ENCODE assay signal across 11 mouse cellular contexts in the genomic region with DNA sequence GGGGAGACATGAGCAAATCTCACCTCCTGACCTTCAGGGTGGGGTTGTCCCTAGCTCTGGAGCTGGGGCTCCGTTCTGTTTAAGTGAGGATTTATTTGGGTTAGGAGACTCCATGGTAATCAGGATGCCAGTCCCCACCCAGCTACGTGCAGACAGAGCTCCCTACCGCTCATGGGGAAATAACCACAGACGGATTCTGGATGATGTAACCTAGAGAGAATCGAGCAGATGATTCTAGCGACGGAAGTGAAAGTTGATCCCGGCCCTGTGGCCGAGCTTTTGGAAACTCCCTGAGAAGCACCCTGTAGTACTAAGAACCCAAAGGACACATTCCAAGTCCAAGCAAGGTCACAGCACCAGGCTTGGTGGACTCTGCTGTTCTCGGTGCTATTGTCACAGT. TPM values are rescaled to one million over a fixed set of nuclear protein-coding genes. Genes with fewer than 3 reads are reported as not detected.
DNase-seq lines count a peak whose midpoint lies in the region; ATAC-seq and TF ChIP-seq lines count a peak whose summit lies in the region.
"Had no signal": no experiment of that assay in that cellular context is flagged by ENCODE, and none has a peak within 500 bp of the region (broad histone marks: within the 10 kb centered on the region; RNA-seq: fewer than 3 reads in every experiment).

No protein-coding gene starts in this region.

- no peak overlapping the region for H3K4me3 ChIP-seq in heart, embryonic 10.5 days
- peak overlapping the region; percentile 60 for H3K4me3 ChIP-seq in bone marrow, adult 2 months (replicated peaks; ENCODE audit: control insufficient read depth, low read depth, low read length)
- H3K4me3 ChIP-seq in forebrain, embryonic 15.5 days = no peak overlapping the region
- no peak overlapping the region for H3K4me3 ChIP-seq in forebrain, embryonic 14.5 days (ENCODE audit: low read depth, low read length)
- H3K4me3 ChIP-seq: hindbrain, embryonic 10.5 days; limb, embryonic 12.5 days had no signal

- no peak for ATAC-seq in forebrain, embryonic 15.5 days (replicated peaks)
- no peak for ATAC-seq in forebrain, embryonic 14.5 days

- DNase-seq in heart, adult 18-20 months = peak; percentile 57 to 80
- DNase-seq in heart, embryonic 10.5 days (ENCODE audit: low spot score) = no peak
- DNase-seq in 416B (ENCODE audit: low read depth) = peak; percentile 31
- peak; percentile 34 for DNase-seq in heart, postnatal 4 days
- no peak for DNase-seq in cerebellum, adult 8-10 months
- DNase-seq in forebrain, embryonic 14.5 days (ENCODE audit: low spot score) = no peak
- DNase-seq: thymus, adult 18-20 months had no signal

- H3K36me3 ChIP-seq in heart, embryonic 10.5 days = no peaks in the 10 kb centered on the region
- H3K36me3 ChIP-seq in forebrain, embryonic 15.5 days = no peaks in the 10 kb centered on the region
- no peaks in the 10 kb centered on the region for H3K36me3 ChIP-seq in forebrain, embryonic 14.5 days (ENCODE audit: control insufficient read depth, insufficient read depth, low read length)
- H3K36me3 ChIP-seq: hindbrain, embryonic 10.5 days; limb, embryonic 12.5 days had no signal

- WGBS in heart, embryonic 10.5 days = 69% methylated on average over 10 of the region's 10 CpGs
- 40% methylated on average over 10 of the region's 10 CpGs for WGBS in bone marrow, adult 2 months
- WGBS in forebrain, embryonic 15.5 days = 88% methylated on average over 10 of the region's 10 CpGs
- whole genome bisulfite sequencing in forebrain, embryonic 14.5 days = 91% methylated on average over 10 of the region's 10 CpGs

- no peak for TF ChIP-seq CTCF in bone marrow, adult 2 months (IDR thresholded peaks at IDR 0.05; ENCODE audit: control insufficient read depth, insufficient read depth, low read length)

- H3K27me3 ChIP-seq in heart, embryonic 10.5 days (ENCODE audit: insufficient read depth, poor library complexity, severe bottlenecking) = peaks cover 44% of the 10 kb centered on the region
- H3K27me3 ChIP-seq in forebrain, embryonic 15.5 days = no peaks in the 10 kb centered on the region
- H3K27me3 ChIP-seq in forebrain, embryonic 14.5 days (replicated peaks; ENCODE audit: control insufficient read depth, insufficient read depth, low read length) = no peaks in the 10 kb centered on the region
- H3K27me3 ChIP-seq: limb, embryonic 12.5 days had no signal

- H3K4me2 ChIP-seq in forebrain, embryonic 15.5 days (replicated peaks) = no peak overlapping the region
- no peak overlapping the region for H3K4me2 ChIP-seq in forebrain, embryonic 14.5 days (ENCODE audit: low read length)
- H3K4me2 ChIP-seq: limb, embryonic 12.5 days had no signal

- no peaks in the 10 kb centered on the region for H3K9me3 ChIP-seq in heart, embryonic 10.5 days
- no peaks in the 10 kb centered on the region for H3K9me3 ChIP-seq in forebrain, embryonic 15.5 days
- no peaks in the 10 kb centered on the region for H3K9me3 ChIP-seq in forebrain, embryonic 14.5 days (replicated peaks; ENCODE audit: control insufficient read depth, low read length)
- H3K9me3 ChIP-seq: hindbrain, embryonic 10.5 days; limb, embryonic 12.5 days had no signal

- H3K27ac ChIP-seq in heart, embryonic 10.5 days = no peak overlapping the region
- no peak overlapping the region; the same call in 1 of the 2 replicates for H3K27ac ChIP-seq in bone marrow, adult 2 months (ENCODE audit: control insufficient read depth, insufficient read depth, low read depth, low read length, poor library complexity)
- H3K27ac ChIP-seq in forebrain, embryonic 15.5 days (replicated peaks) = no peak overlapping the region
- no peak overlapping the region for H3K27ac ChIP-seq in forebrain, embryonic 14.5 days (ENCODE audit: low read depth, low read length)
- H3K27ac ChIP-seq: hindbrain, embryonic 10.5 days; limb, embryonic 12.5 days had no signal

- H3K9ac ChIP-seq in forebrain, embryonic 15.5 days (replicated peaks) = no peak overlapping the region
- no peak overlapping the region for H3K9ac ChIP-seq in forebrain, embryonic 14.5 days (ENCODE audit: low read length)
- H3K9ac ChIP-seq: limb, embryonic 12.5 days had no signal

- no peak for TF ChIP-seq POLR2A in bone marrow, adult 2 months (IDR thresholded peaks at IDR 0.05; ENCODE audit: borderline replicate concordance, control insufficient read depth, low read depth, low read length)

- H3K4me1 ChIP-seq in heart, embryonic 10.5 days = 0 out of 2 replicates have a peak, but pooled peaks cover 4% of the 10 kb centered on the region
- H3K4me1 ChIP-seq in bone marrow, adult 2 months (ENCODE audit: control insufficient read depth, insufficient read depth, low read length) = no peaks in the 10 kb centered on the region; the same call in 1 of the 2 replicates
- no peaks in the 10 kb centered on the region for H3K4me1 ChIP-seq in forebrain, embryonic 15.5 days
- no peaks in the 10 kb centered on the region for H3K4me1 ChIP-seq in forebrain, embryonic 14.5 days (ENCODE audit: control insufficient read depth, insufficient read depth, low read length)
- H3K4me1 ChIP-seq: limb, embryonic 12.5 days had no signal

RNA-seq across cellular contexts. Expression of a gene that starts 43.5 kb away (rescaled TPM):
- total RNA-seq in heart, adult 18-20 months (2021) = 10 to 100 TPM; 17.5 to 22.4 TPM
- polyA plus RNA-seq in heart, embryonic 10.5 days (2016; fragmentation: Nextera tagmentation; extraction: Ambion mirVana) = 23.9 and 24.6 TPM in 2 replicates
- 10.7 and 26.0 TPM in 2 replicates for polyA plus RNA-seq in bone marrow, adult 2 months (2011; ENCODE audit: insufficient read depth, insufficient read length, low replicate concordance, missing spikeins)
- 10 to 100 TPM; 36.7 to 42.4 TPM for total RNA-seq in heart, postnatal 4 days (2021)
- polyA plus RNA-seq in forebrain, embryonic 15.5 days (2015; fragmentation: Nextera tagmentation; extraction: Ambion mirVana) = 41.3 and 44.0 TPM in 2 replicates
- polyA plus RNA-seq in forebrain, embryonic 14.5 days (2014; fragmentation: Nextera tagmentation; extraction: Ambion mirVana) = 49.4 and 51.2 TPM in 2 replicates

Comparison
In these comparisons a context has a peak if more than half of its experiments do, and no peak if none do; other contexts are left out.
1. DNase-seq: peak in heart, adult 18-20 months (2 of 2), 416B (single experiment) and heart, postnatal 4 days (single experiment); none in heart, embryonic 10.5 days (single experiment), cerebellum, adult 8-10 months (single experiment) and forebrain, embryonic 14.5 days (single experiment).